Mouse (Mus musculus) ES-E14 (cell line): ENCODE data around the gene Tsc22d1.

Experiments
- HCFC1 ChIP-seq: IDR thresholded peaks from 2 replicates; pipeline ENCODE4 v1.6.1; 2012; ENCODE audit warnings: low read length, inconsistent platforms, borderline replicate concordance; ENCODE audit not compliant: insufficient read depth
- ZC3H11A ChIP-seq: IDR thresholded peaks from 2 replicates; pipeline ENCODE4 v1.6.1; 2012; ENCODE audit warnings: low read depth, mild to moderate bottlenecking, inconsistent platforms, low read length, borderline replicate concordance

DNA sequence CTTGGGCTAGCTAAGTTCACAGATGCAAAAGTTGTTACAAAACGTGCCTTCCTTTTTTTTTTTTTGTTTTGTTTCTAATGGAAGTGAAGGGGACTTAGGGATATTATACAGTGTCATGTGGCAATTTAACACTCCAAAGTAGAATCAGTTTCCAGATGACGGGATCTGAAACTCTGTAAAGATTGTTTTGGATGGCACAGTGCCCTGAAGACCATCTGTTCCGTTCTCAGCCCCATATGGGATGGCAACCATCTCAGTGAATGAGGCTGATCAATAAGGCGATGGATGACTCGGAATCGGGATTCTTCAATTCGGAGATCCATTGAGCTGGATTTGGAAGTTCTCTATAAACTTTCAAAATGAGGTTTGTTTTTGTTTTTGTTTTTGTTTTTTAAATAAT, 17.6 kb downstream of the Tsc22d1 start:
- TF ChIP-seq HCFC1 (no peak), ZC3H11A (no peak)
